Mouse (Mus musculus): ENCODE measurements around the gene P2ry14.

Gene P2ry14

GRCm38 (mm10) chr3:59153424-59153823 lies at the start of gene P2ry14:
P2ry14 (minus strand) TSS chr3:59153618.
- no peak for DNase-seq (ENCODE audit: low spot score)

- no peak for DNase-seq (ENCODE audit: low spot score)
These were observed 44.0 kb upstream of the P2ry14 start for GRCm38 (mm10) chr3:59197329-59197948.

- no peak for DNase-seq (ENCODE audit: low spot score)
These were observed 41.5 kb upstream of the P2ry14 start, which contains the start of gene Gpr87 for GRCm38 (mm10) chr3:59194938-59195337. Gpr87 (minus strand) TSS chr3:59195104.

GRCm38 (mm10) chr3:59194099-59194498 lies 40.7 kb upstream of the P2ry14 start:
- no peak for DNase-seq (ENCODE audit: low spot score)

GRCm38 (mm10) chr3:59191674-59192073 lies 38.3 kb upstream of the P2ry14 start:
- no peak for DNase-seq (ENCODE audit: low spot score)

- DNase-seq (ENCODE audit: low spot score) = no peak
These were observed 33.9 kb upstream of the P2ry14 start for GRCm38 (mm10) chr3:59187336-59187735.

- no peak for DNase-seq (ENCODE audit: low spot score)
These were observed 32.2 kb upstream of the P2ry14 start for GRCm38 (mm10) chr3:59185662-59186061.

GRCm38 (mm10) chr3:59182129-59182528 lies 28.7 kb upstream of the P2ry14 start:
- no peak for DNase-seq (ENCODE audit: low spot score)

- DNase-seq (ENCODE audit: low spot score) = no peak
These were observed 27.7 kb upstream of the P2ry14 start for GRCm38 (mm10) chr3:59181134-59181533.

- no peak for DNase-seq (ENCODE audit: low spot score)
These were observed 23.5 kb upstream of the P2ry14 start for GRCm38 (mm10) chr3:59176871-59177270.

- DNase-seq (ENCODE audit: low spot score) = no peak
These were observed 21.8 kb upstream of the P2ry14 start for GRCm38 (mm10) chr3:59175234-59175633.

- DNase-seq (ENCODE audit: low spot score) = no peak
These were observed 21.2 kb upstream of the P2ry14 start for GRCm38 (mm10) chr3:59174426-59175154.

GRCm38 (mm10) chr3:59169921-59170627 lies 16.7 kb upstream of the P2ry14 start:
- peak; percentile 7 for DNase-seq (ENCODE audit: low spot score)

- DNase-seq (ENCODE audit: low spot score) = no peak
These were observed 15.8 kb upstream of the P2ry14 start for GRCm38 (mm10) chr3:59169215-59169614.

- DNase-seq (ENCODE audit: low spot score) = no peak
These were observed 15.1 kb upstream of the P2ry14 start for GRCm38 (mm10) chr3:59168476-59168875.

- DNase-seq (ENCODE audit: low spot score) = no peak
These were observed 14.1 kb upstream of the P2ry14 start for GRCm38 (mm10) chr3:59167417-59168054.

GRCm38 (mm10) chr3:59160465-59160864 lies 7.0 kb upstream of the P2ry14 start:
- no peak for DNase-seq (ENCODE audit: low spot score)

- DNase-seq (ENCODE audit: low spot score) = no peak
These were observed 3.6 kb upstream of the P2ry14 start for GRCm38 (mm10) chr3:59157048-59157447.

GRCm38 (mm10) chr3:59155404-59155803 lies 2.0 kb upstream of the P2ry14 start:
- DNase-seq (ENCODE audit: low spot score) = no peak

- DNase-seq (ENCODE audit: low spot score) = no peak
These were observed 1.5 kb upstream of the P2ry14 start for GRCm38 (mm10) chr3:59154888-59155287.

GRCm38 (mm10) chr3:59150624-59151023 lies 2.8 kb downstream of the P2ry14 start:
- DNase-seq (ENCODE audit: low spot score) = no peak

GRCm38 (mm10) chr3:59149646-59150045 lies 3.8 kb downstream of the P2ry14 start:
- no peak for DNase-seq (ENCODE audit: low spot score)

- DNase-seq (ENCODE audit: low spot score) = no peak
These were observed 8.2 kb downstream of the P2ry14 start for GRCm38 (mm10) chr3:59145194-59145593.

All from yolk sac, embryonic 10.5 days (tissue).